Mouse (Mus musculus) midbrain, embryonic 16.5 days (tissue): ENCODE data around the gene C1qtnf4. TPM values are rescaled to one million over a fixed set of nuclear protein-coding genes. Genes with fewer than 3 reads are reported as not detected.

Source experiments
- ATAC-seq: fragments of 200-750 bp; cut with Nextera tagmentation; 2 replicates; pipeline ENCODE4 v1.8.0; 2017; ENCODE audit warnings: moderate TSS enrichment
- H3K27ac ChIP-seq: fragments of 300-500 bp; sonication (generic); 2 replicates; pipeline ENCODE4 v1.5.1; 2014; ENCODE audit warnings: mild to moderate bottlenecking, low read length, mixed read lengths
- H3K27me3 ChIP-seq: fragments of 300-500 bp; sonication (generic); 2 replicates; pipeline ENCODE4 v1.6.1; 2014; ENCODE audit warnings: low read depth, low read length, mixed read lengths; ENCODE audit not compliant: control insufficient read depth, insufficient read depth
- H3K36me3 ChIP-seq: fragments of 300-500 bp; sonication (generic); 2 replicates; pipeline ENCODE4 v1.6.1; 2014; ENCODE audit warnings: mild to moderate bottlenecking, low read length, moderate library complexity, mixed read lengths; ENCODE audit not compliant: control insufficient read depth, insufficient read depth
- H3K4me1 ChIP-seq: fragments of 300-500 bp; sonication (generic); 2 replicates; pipeline ENCODE4 v1.6.1; 2014; ENCODE audit warnings: mild to moderate bottlenecking, low read length, mixed read lengths; ENCODE audit not compliant: control insufficient read depth, insufficient read depth
- H3K4me2 ChIP-seq: fragments of 300-500 bp; sonication (generic); 2 replicates; pipeline ENCODE4 v1.6.1; 2014; ENCODE audit warnings: mild to moderate bottlenecking, low read length, mixed read lengths
- H3K4me3 ChIP-seq: fragments of 300-500 bp; sonication (generic); 2 replicates; pipeline ENCODE4 v1.5.1; 2014; ENCODE audit warnings: low read depth, mild to moderate bottlenecking, low read length, moderate library complexity, mixed read lengths
- H3K9ac ChIP-seq: fragments of 300-500 bp; sonication (generic); 2 replicates; pipeline ENCODE4 v1.6.1; 2014; ENCODE audit warnings: low read depth, low read length, mixed read lengths
- H3K9me3 ChIP-seq: fragments of 300-500 bp; sonication (generic); replicated peaks from 2 replicates; pipeline ENCODE4 v1.6.1; 2014; ENCODE audit warnings: mild to moderate bottlenecking, low read length, mixed read lengths; ENCODE audit not compliant: control insufficient read depth, poor library complexity, severe bottlenecking
- WGBS: fragments of 180-500 bp; shearing (Covaris S2); extraction: QIAGEN DNeasy Blood & Tissue Kit; methylation state at CpG from one replicate; pipeline ENCODE4 v1.1.7; 2014; 5-methylcytosine and 5-hydroxymethylcytosine counted together
- polyA plus RNA-seq: library from polyadenylated mRNA; unstranded; fragments of >200 nt; fragmentation: Nextera tagmentation; extraction: Ambion mirVana; gene quantifications from 2 replicates; pipeline ENCODE4 v1.2.1, GENCODE M21; 2015

The C1qtnf4 gene
- polyA plus RNA-seq: 42.6 and 55.6 TPM in 2 replicates

DNA sequence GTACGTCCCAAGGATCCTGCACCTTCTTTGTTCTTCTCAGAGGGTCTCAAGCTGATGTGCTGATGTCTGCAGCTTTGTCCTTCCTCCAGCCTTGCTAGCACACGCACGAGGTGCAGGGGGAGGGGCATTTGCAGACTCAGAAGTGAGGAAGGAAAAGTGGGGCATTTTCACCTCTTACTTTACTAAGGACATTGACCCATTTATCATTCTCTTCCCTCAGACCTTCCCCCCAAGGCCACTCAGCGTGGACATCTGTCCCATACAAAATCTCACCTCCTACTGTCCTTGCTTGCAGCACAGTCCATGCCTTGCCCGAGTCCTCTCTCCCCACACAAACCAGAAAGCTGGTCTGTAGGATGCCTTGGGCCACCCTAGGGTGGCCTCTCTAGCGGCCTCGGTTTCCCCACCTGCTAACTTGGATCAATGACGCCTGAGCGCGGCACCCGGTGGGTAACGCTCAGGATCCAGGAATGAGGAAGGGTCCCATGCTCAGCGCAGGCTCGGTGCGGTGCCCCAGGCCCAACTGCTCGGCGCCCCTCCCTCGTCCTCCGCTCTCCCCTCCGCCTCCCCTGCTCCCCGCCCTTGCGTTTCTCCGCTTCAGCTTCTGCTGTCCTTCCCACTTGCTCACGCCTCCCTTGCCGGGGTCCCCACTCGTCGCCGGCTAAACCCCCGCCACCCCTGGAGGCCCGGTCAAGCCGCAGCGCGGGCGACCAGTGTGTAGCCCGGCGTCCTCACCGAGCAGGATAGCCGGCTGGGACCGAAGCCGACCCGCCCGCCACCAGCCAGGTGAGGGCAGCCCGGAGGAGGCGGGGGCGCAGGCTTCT is at the start of gene C1qtnf4:
Gene C1qtnf4, plus strand, starts transcription at position 643 of the 824 bp plus-strand sequence.
- H3K27ac ChIP-seq: peak within 1 kb of the TSS; percentile 94
- no peaks in the 10 kb centered on the region; the same call in 1 of the 2 replicates for H3K27me3 ChIP-seq

DNA sequence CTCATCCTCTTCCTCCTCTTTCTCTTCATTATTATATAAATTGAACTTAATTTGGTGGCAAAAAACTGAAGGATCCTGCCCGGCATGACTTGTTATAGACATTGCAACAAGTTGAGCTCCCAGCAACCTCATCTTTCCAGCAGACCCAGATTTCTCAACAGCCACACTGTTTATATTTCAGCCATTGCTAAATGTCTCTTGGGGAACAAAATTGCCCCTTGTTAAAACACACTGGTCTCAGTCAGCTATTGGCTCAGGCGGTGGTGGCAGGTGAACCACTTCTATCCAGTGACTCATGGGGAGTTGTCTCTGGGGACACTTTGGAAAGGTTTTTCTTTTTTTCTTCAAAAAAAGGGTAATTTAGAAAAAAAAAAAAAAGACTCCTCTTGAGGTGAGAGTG is 47.0 kb upstream of the C1qtnf4 start:
- H3K9me3 ChIP-seq: no peaks in the 10 kb centered on the region
- no peaks in the 10 kb centered on the region for H3K36me3 ChIP-seq
- no peak overlapping the region for H3K4me2 ChIP-seq
- H3K27ac ChIP-seq: no peak overlapping the region
- no peaks in the 10 kb centered on the region for H3K4me1 ChIP-seq
- WGBS: 91% methylated on average over 2 of the region's 2 CpGs
- no peak overlapping the region for H3K9ac ChIP-seq
- H3K4me3 ChIP-seq: no peak overlapping the region
- ATAC-seq: no peak
- no peaks in the 10 kb centered on the region for H3K27me3 ChIP-seq

More for the DNA sequence above, at the start of gene C1qtnf4:
- peak within 1 kb of the TSS; percentile 81 for H3K9ac ChIP-seq
- H3K9me3 ChIP-seq: no peaks in the 10 kb centered on the region
- peaks cover 43% of the 10 kb centered on the region for H3K4me1 ChIP-seq
- H3K4me2 ChIP-seq: peak within 1 kb of the TSS; percentile 85
- no peaks in the 10 kb centered on the region; the same call in 1 of the 2 replicates for H3K36me3 ChIP-seq
- peak within 1 kb of the TSS; percentile 59 for H3K4me3 ChIP-seq
- under 1% methylated on average over 45 of the region's 45 CpGs for WGBS
- ATAC-seq: peak; percentile 83

DNA sequence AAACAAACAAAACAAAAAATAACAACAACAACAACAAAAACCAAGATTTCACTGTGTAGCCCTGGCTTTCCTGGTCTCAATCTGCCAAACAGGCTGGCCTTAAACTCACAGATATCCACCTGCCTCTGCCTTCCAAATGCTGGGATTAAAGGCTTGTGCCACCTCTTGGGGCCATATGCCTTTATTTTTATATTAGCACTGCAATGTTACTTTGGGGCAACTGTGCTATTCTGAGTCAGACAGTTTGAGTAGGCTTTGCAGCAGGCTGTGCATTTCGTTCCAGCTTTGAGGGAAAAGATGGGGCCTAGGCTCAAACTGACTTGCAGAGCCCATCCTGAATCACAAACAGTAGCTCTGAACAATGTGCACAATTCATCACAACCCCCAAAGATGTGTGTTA is 42.0 kb upstream of the C1qtnf4 start:
- WGBS: 62% methylated on average over 1 of the region's 1 CpGs
- peaks cover 13% of the 10 kb centered on the region for H3K4me1 ChIP-seq
- H3K4me2 ChIP-seq: no peak overlapping the region
- H3K9ac ChIP-seq: no peak overlapping the region
- ATAC-seq: no peak
- no peaks in the 10 kb centered on the region for H3K27me3 ChIP-seq
- no peaks in the 10 kb centered on the region for H3K9me3 ChIP-seq
- H3K4me3 ChIP-seq: no peak overlapping the region
- no peaks in the 10 kb centered on the region for H3K36me3 ChIP-seq
- no peak overlapping the region for H3K27ac ChIP-seq

DNA sequence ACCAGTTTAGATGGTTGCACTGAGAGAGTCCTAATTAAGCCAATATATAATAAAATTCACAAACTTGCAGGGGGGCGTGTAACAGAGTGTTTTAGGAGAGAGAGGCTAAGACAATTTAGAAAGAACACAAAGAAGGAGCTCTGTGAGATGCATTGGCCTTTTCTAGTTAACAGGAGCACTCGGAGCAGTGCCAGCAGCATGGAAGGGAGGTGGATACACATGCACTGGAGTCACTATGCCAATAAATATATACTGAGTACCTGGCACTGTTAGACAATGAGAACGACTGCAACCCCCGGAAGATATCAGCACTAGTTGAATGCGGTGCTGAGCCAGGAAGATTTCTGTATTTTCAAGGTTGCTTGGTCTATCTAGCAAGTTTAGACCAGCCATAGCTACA is 41.4 kb upstream of the C1qtnf4 start:
- Histone ChIP-seq H3K4me2 (no peak overlapping the region), H3K4me3 (no peak overlapping the region), H3K27ac (no peak overlapping the region), H3K27me3 (no peaks in the 10 kb centered on the region), H3K36me3 (no peaks in the 10 kb centered on the region), H3K9ac (no peak overlapping the region), H3K9me3 (no peaks in the 10 kb centered on the region), H3K4me1 (peaks cover 18% of the 10 kb centered on the region)
- 82% methylated on average over 5 of the region's 5 CpGs for WGBS
- no peak for ATAC-seq

DNA sequence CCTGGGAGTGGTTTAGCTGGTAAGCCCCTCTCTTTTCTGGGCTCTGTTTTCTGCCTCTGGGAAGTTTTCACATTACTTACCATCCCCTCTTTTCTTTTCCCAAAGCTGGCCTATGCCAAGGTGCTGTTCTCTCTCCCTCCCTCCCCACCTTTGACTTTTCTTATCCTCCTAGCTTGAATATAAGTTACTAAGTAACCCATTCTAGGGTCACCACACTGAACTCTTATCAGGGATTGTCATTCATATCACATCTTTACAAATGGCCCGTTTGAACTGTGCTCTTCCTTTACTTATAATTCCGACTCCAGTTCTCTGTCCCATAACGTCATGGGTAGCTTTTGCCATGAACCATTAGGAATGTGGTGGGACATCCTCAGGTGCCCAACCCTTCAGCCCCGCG is 40.4 kb upstream of the C1qtnf4 start:
- Histone ChIP-seq H3K27me3 (no peaks in the 10 kb centered on the region), H3K36me3 (no peaks in the 10 kb centered on the region), H3K27ac (no peak overlapping the region), H3K9ac (no peak overlapping the region), H3K4me1 (peaks cover 20% of the 10 kb centered on the region), H3K4me2 (no peak overlapping the region), H3K9me3 (no peaks in the 10 kb centered on the region), H3K4me3 (no peak overlapping the region)
- ATAC-seq: no peak
- WGBS: 83% methylated on average over 5 of the region's 5 CpGs

DNA sequence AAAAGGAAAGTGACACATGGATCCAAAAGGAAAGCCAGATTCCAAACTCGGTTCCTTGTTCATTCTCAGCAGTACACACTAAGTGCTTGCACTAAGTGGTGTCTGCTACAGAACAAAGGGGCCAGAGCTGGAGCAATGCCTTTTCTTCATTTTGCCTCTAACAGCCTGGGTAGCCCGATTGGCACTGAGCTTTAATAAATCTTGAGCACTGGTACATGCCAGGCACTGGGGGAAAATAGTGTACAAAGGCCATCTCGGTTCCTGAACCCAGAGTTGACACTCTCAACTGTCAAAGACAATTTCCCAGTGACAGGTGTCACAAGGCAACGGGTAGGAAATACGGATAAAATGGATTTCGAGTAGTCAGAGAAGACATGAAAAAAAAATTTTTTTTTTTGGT is 39.5 kb upstream of the C1qtnf4 start:
- Histone ChIP-seq H3K9me3 (no peaks in the 10 kb centered on the region), H3K4me2 (peak overlapping the region; percentile 69), H3K27ac (peak overlapping the region; percentile 94), H3K27me3 (no peaks in the 10 kb centered on the region), H3K4me1 (peaks cover 20% of the 10 kb centered on the region), H3K9ac (peak overlapping the region; percentile 92), H3K4me3 (peak overlapping the region; percentile 90), H3K36me3 (peaks cover 4% of the 10 kb centered on the region; the same call in 1 of the 2 replicates)
- ATAC-seq: no peak
- 41% methylated on average over 6 of the region's 6 CpGs for WGBS

DNA sequence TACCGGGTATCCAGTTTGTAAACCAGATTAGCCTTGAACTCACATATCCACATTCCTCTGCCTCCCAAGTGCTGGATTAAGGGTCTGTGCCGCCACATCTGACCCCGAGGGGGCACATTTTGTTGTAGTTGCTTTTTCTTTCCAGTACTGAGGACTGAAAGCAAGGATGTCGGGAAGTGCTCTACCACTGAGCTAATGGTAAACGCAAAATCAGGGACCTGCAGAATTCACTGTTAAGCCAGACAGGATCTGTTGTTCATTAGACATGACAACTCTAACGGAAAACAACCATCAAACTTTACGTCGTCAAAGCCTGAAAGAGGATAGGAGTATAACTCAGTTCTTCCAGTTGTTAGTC is 39.1 kb upstream of the C1qtnf4 start:
- peak overlapping the region; percentile 92 for H3K9ac ChIP-seq
- peaks cover 20% of the 10 kb centered on the region for H3K4me1 ChIP-seq
- peaks cover 5% of the 10 kb centered on the region; the same call in 1 of the 2 replicates for H3K36me3 ChIP-seq
- H3K27me3 ChIP-seq: no peaks in the 10 kb centered on the region
- peak overlapping the region; percentile 90 for H3K4me3 ChIP-seq
- peak; percentile 79 for ATAC-seq
- peak overlapping the region; percentile 69 for H3K4me2 ChIP-seq
- H3K9me3 ChIP-seq: no peaks in the 10 kb centered on the region
- 4% methylated on average over 8 of the region's 8 CpGs for WGBS
- peak overlapping the region; percentile 94 for H3K27ac ChIP-seq

DNA sequence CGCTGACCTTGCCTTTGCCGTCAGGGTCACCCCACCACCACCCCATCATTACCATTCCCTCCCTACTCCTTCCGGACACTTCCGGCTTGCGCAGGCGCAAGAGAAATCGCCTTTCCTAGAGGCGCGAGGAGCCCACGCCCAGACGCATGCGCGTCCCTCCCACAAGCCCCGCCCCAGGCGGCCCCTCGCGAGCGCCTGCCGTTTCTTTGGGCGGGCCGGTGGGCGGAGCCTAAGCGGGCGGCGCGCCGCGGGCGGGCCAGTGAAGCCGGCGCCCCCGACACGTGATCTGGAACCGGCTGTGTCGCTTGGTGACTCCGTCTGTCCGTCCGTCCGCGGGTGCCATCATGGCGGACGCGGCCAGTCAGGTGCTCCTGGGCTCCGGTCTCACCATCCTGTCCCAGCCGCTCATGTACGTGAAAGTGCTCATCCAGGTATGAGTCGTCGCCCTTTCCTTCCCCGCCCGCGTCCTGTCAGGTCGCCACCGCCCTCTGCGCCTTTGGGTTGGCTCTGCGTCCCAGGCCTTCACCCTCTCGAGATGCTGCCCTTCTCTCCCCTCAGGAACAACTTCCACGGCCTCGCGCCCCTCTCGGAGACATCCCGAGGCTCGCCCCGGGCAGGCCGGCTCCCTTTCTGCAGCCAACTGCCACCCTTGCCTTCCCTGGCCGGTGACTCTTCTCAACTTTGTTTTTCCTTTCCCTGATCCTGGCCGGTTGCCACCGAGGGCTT is 38.5 kb upstream of the C1qtnf4 start, which contains the start of gene Mtch2:
Gene Mtch2, plus strand, starts transcription at position 201 of the 726 bp plus-strand sequence.
- Histone ChIP-seq H3K27ac (peak within 1 kb of the TSS; percentile 94), H3K4me1 (peaks cover 20% of the 10 kb centered on the region), H3K9me3 (no peaks in the 10 kb centered on the region), H3K27me3 (no peaks in the 10 kb centered on the region), H3K4me2 (peak within 1 kb of the TSS; percentile 69), H3K36me3 (peaks cover 8% of the 10 kb centered on the region; the same call in 1 of the 2 replicates), H3K9ac (peak within 1 kb of the TSS; percentile 92), H3K4me3 (peak within 1 kb of the TSS; percentile 90)
- ATAC-seq: peak; percentile 96
- WGBS: under 1% methylated on average over 65 of the region's 67 CpGs

DNA sequence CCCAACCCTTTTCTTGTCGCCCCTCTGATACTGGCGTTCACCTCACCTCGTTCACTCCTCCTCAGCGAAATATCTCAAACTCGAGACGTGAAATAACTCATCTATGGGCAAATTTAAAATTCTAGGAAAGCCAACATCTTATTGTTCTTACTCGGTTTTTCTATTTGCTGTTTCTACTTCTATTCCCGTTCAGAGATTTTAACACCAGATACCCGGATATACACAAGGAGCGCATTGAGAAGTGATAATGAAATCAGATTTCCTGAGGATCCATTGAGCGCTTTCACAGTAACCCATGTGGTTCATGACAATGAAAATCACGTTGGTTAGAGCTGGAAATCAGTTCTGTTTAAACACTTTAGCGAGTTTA is 38.0 kb upstream of the C1qtnf4 start:
- ATAC-seq: no peak
- Histone ChIP-seq H3K9ac (peak overlapping the region; percentile 92), H3K9me3 (no peaks in the 10 kb centered on the region), H3K4me3 (peak overlapping the region; percentile 90), H3K4me1 (peaks cover 20% of the 10 kb centered on the region), H3K36me3 (peaks cover 11% of the 10 kb centered on the region; the same call in 1 of the 2 replicates), H3K27ac (peak overlapping the region; percentile 94), H3K27me3 (no peaks in the 10 kb centered on the region), H3K4me2 (peak overlapping the region; percentile 61)
- 0% methylated on average over 13 of the region's 13 CpGs for WGBS
